Comparison of ENCODE assay signal across 15 mouse cellular contexts in genomic region chr3:84253655-84254519, GRCm38 (mm10). TPM values are rescaled to one million over a fixed set of nuclear protein-coding genes. Genes with fewer than 3 reads are reported as not detected.
A peak's percentile ranks its signal among the peaks of the same experiment; 100 is the strongest.
DNase-seq lines count a peak whose midpoint lies in the region; ATAC-seq and TF ChIP-seq lines count a peak whose summit lies in the region.
"Had no signal": no experiment of that assay in that cellular context is flagged by ENCODE, and none has a peak within 500 bp of the region (broad histone marks: within the 10 kb centered on the region; RNA-seq: fewer than 3 reads in every experiment).

No protein-coding gene starts in this region.

- peak overlapping the region; percentile 51 for H3K27ac ChIP-seq in intestine, embryonic 14.5 days (ENCODE audit: low read depth)
- H3K27ac ChIP-seq in intestine, embryonic 16.5 days (ENCODE audit: low read length) = no peak overlapping the region
- peak overlapping the region; percentile 96 for H3K27ac ChIP-seq in forebrain, embryonic 14.5 days (ENCODE audit: low read depth, low read length)
- H3K27ac ChIP-seq in midbrain, embryonic 10.5 days (replicated peaks) = peak overlapping the region; percentile 73
- H3K27ac ChIP-seq in neural tube, embryonic 14.5 days (ENCODE audit: low read depth, low read length) = peak overlapping the region; percentile 79
- H3K27ac ChIP-seq in liver, postnatal 0 days (ENCODE audit: low read depth) = no peak overlapping the region
- H3K27ac ChIP-seq: macrophage had no signal

- peaks cover 17% of the 10 kb centered on the region for H3K4me1 ChIP-seq in intestine, embryonic 14.5 days (replicated peaks; ENCODE audit: control insufficient read depth, insufficient read depth, low read length)
- H3K4me1 ChIP-seq in intestine, embryonic 16.5 days (ENCODE audit: control insufficient read depth, insufficient read depth, low read length) = peaks cover 36% of the 10 kb centered on the region
- peaks cover 46% of the 10 kb centered on the region for H3K4me1 ChIP-seq in forebrain, embryonic 14.5 days (ENCODE audit: control insufficient read depth, insufficient read depth, low read length)
- peaks cover 52% of the 10 kb centered on the region for H3K4me1 ChIP-seq in midbrain, embryonic 10.5 days
- peaks cover 53% of the 10 kb centered on the region for H3K4me1 ChIP-seq in neural tube, embryonic 14.5 days (ENCODE audit: control insufficient read depth, insufficient read depth, low read length)
- peaks cover 14% of the 10 kb centered on the region for H3K4me1 ChIP-seq in liver, postnatal 0 days (ENCODE audit: insufficient read depth)

- no peak overlapping the region for H3K4me3 ChIP-seq in intestine, embryonic 14.5 days (ENCODE audit: low read depth, low read length)
- H3K4me3 ChIP-seq in intestine, embryonic 16.5 days (ENCODE audit: low read length) = no peak overlapping the region
- H3K4me3 ChIP-seq in forebrain, embryonic 14.5 days (ENCODE audit: low read depth, low read length) = no peak overlapping the region
- peak overlapping the region; percentile 18; the same call in 1 of the 2 replicates for H3K4me3 ChIP-seq in midbrain, embryonic 10.5 days
- no peak overlapping the region for H3K4me3 ChIP-seq in neural tube, embryonic 14.5 days (ENCODE audit: low read depth, low read length)
- no peak overlapping the region for H3K4me3 ChIP-seq in liver, postnatal 0 days (ENCODE audit: low read depth, low read length)
- H3K4me3 ChIP-seq: limb, embryonic 12.5 days had no signal

- no peak for TF ChIP-seq EP300 in liver, postnatal 0 days (IDR thresholded peaks at IDR 0.05; ENCODE audit: low read depth)

- ATAC-seq in intestine, embryonic 14.5 days (replicated peaks; ENCODE audit: low FRiP score, low TSS enrichment, low read depth) = no peak
- no peak for ATAC-seq in intestine, embryonic 16.5 days
- peak; percentile 24; the same call in 1 of the 2 replicates for ATAC-seq in forebrain, embryonic 14.5 days
- ATAC-seq in neural tube, embryonic 14.5 days (ENCODE audit: low read depth) = no peak
- no peak for ATAC-seq in liver, postnatal 0 days

- H3K4me2 ChIP-seq in intestine, embryonic 14.5 days (ENCODE audit: low read length) = no peak overlapping the region
- no peak overlapping the region for H3K4me2 ChIP-seq in intestine, embryonic 16.5 days (ENCODE audit: low read depth, low read length)
- peak overlapping the region; percentile 33 for H3K4me2 ChIP-seq in forebrain, embryonic 14.5 days (ENCODE audit: low read length)
- H3K4me2 ChIP-seq in neural tube, embryonic 14.5 days (ENCODE audit: low read depth, low read length) = 0 out of 2 replicates have a peak overlapping the region, but pooled peaks have one; percentile 6
- H3K4me2 ChIP-seq in liver, postnatal 0 days (ENCODE audit: low read depth, low read length) = no peak overlapping the region
- H3K4me2 ChIP-seq: limb, embryonic 12.5 days had no signal

- no peaks in the 10 kb centered on the region for H3K36me3 ChIP-seq in intestine, embryonic 14.5 days (ENCODE audit: control insufficient read depth, insufficient read depth, low read length)
- no peaks in the 10 kb centered on the region for H3K36me3 ChIP-seq in intestine, embryonic 16.5 days (ENCODE audit: control insufficient read depth, insufficient read depth, low read length)
- peaks cover 8% of the 10 kb centered on the region for H3K36me3 ChIP-seq in forebrain, embryonic 14.5 days (ENCODE audit: control insufficient read depth, insufficient read depth, low read length)
- peaks cover 21% of the 10 kb centered on the region for H3K36me3 ChIP-seq in midbrain, embryonic 10.5 days
- H3K36me3 ChIP-seq in neural tube, embryonic 14.5 days (ENCODE audit: control insufficient read depth, insufficient read depth, low read length) = no peaks in the 10 kb centered on the region
- no peaks in the 10 kb centered on the region for H3K36me3 ChIP-seq in liver, postnatal 0 days (replicated peaks; ENCODE audit: insufficient read depth, low read length)
- H3K36me3 ChIP-seq: limb, embryonic 12.5 days had no signal

- TF ChIP-seq CTCF in liver, postnatal 0 days (IDR thresholded peaks at IDR 0.05; ENCODE audit: low read depth) = no peak

- no peak overlapping the region for H3K9ac ChIP-seq in intestine, embryonic 14.5 days (ENCODE audit: low read length)
- H3K9ac ChIP-seq in intestine, embryonic 16.5 days (ENCODE audit: low read depth, low read length) = no peak overlapping the region
- H3K9ac ChIP-seq in forebrain, embryonic 14.5 days (ENCODE audit: low read length) = peak overlapping the region; percentile 45
- H3K9ac ChIP-seq in neural tube, embryonic 14.5 days (replicated peaks; ENCODE audit: low read depth, low read length) = no peak overlapping the region; the same call in 1 of the 2 replicates
- no peak overlapping the region for H3K9ac ChIP-seq in liver, postnatal 0 days (replicated peaks)
- H3K9ac ChIP-seq: limb, embryonic 12.5 days had no signal

- no peak for DNase-seq in intestine, embryonic 14.5 days (ENCODE audit: low spot score)
- DNase-seq in forebrain, embryonic 14.5 days (ENCODE audit: low spot score) = peak; percentile 79
- DNase-seq in midbrain, embryonic 10.5 days (ENCODE audit: low spot score) = no peak
- DNase-seq in heart, postnatal 25 days (ENCODE audit: low spot score) = no peak
- DNase-seq in liver, postnatal 0 days = no peak
- no peak for DNase-seq in frontal cortex, adult 2 months (ENCODE audit: extremely low spot score in 1 of 2, low spot score in 1 of 2)
- DNase-seq: adrenal gland, postnatal 10 days; cerebellum, postnatal 14 days; kidney, adult 11 months; kidney, postnatal 25 days; thymus, adult 18-20 months had no signal

- 66% methylated on average over 9 of the region's 9 CpGs for WGBS in intestine, embryonic 14.5 days
- WGBS in intestine, embryonic 16.5 days = 64% methylated on average over 9 of the region's 9 CpGs
- WGBS in forebrain, embryonic 14.5 days = 10% methylated on average over 9 of the region's 9 CpGs
- 34% methylated on average over 9 of the region's 9 CpGs for WGBS in midbrain, embryonic 10.5 days
- WGBS in neural tube, embryonic 14.5 days = 33% methylated on average over 9 of the region's 9 CpGs
- WGBS in liver, postnatal 0 days (ENCODE audit: insufficient replicate concordance) = 81% methylated on average over 9 of the region's 9 CpGs

- intact Hi-C loops in heart, postnatal 25 days (cut with DNase I) = no loop called here

- no peaks in the 10 kb centered on the region for H3K27me3 ChIP-seq in intestine, embryonic 14.5 days (replicated peaks; ENCODE audit: control insufficient read depth, insufficient read depth, low read length)
- H3K27me3 ChIP-seq in intestine, embryonic 16.5 days (replicated peaks; ENCODE audit: control insufficient read depth, insufficient read depth, low read length) = no peaks in the 10 kb centered on the region
- no peaks in the 10 kb centered on the region for H3K27me3 ChIP-seq in forebrain, embryonic 14.5 days (replicated peaks; ENCODE audit: control insufficient read depth, insufficient read depth, low read length)
- H3K27me3 ChIP-seq in midbrain, embryonic 10.5 days (ENCODE audit: low read depth, poor library complexity, severe bottlenecking) = peaks cover 24% of the 10 kb centered on the region
- no peaks in the 10 kb centered on the region for H3K27me3 ChIP-seq in neural tube, embryonic 14.5 days (ENCODE audit: control insufficient read depth, insufficient read depth, low read length)
- H3K27me3 ChIP-seq in liver, postnatal 0 days (ENCODE audit: insufficient read depth, low read length) = 0 out of 2 replicates have a peak, but pooled peaks cover 6% of the 10 kb centered on the region

- no peaks in the 10 kb centered on the region for H3K9me3 ChIP-seq in intestine, embryonic 14.5 days (ENCODE audit: control insufficient read depth, low read length)
- no peaks in the 10 kb centered on the region for H3K9me3 ChIP-seq in intestine, embryonic 16.5 days (ENCODE audit: control insufficient read depth, low read length)
- no peaks in the 10 kb centered on the region for H3K9me3 ChIP-seq in forebrain, embryonic 14.5 days (replicated peaks; ENCODE audit: control insufficient read depth, low read length)
- no peaks in the 10 kb centered on the region for H3K9me3 ChIP-seq in midbrain, embryonic 10.5 days (replicated peaks)
- H3K9me3 ChIP-seq in neural tube, embryonic 14.5 days (ENCODE audit: control insufficient read depth, low read length) = no peaks in the 10 kb centered on the region
- H3K9me3 ChIP-seq in liver, postnatal 0 days (ENCODE audit: low read length) = no peaks in the 10 kb centered on the region
- H3K9me3 ChIP-seq: limb, embryonic 12.5 days had no signal

RNA-seq across cellular contexts. Expression of gene Trim2, which starts 52.8 kb away (rescaled TPM):
- 58.1 and 60.4 TPM in 2 replicates for polyA plus RNA-seq in intestine, embryonic 14.5 days (2014; fragmentation: Nextera tagmentation; extraction: Ambion mirVana)
- polyA plus RNA-seq in intestine, embryonic 16.5 days (2015; fragmentation: Nextera tagmentation; extraction: Ambion mirVana) = 57.0 and 57.5 TPM in 2 replicates
- 117 and 162 TPM in 2 replicates for polyA plus RNA-seq in forebrain, embryonic 14.5 days (2014; fragmentation: Nextera tagmentation; extraction: Ambion mirVana)
- polyA plus RNA-seq in midbrain, embryonic 10.5 days (2016; fragmentation: Nextera tagmentation; extraction: Ambion mirVana) = 81.7 and 116 TPM in 2 replicates
- polyA plus RNA-seq in neural tube, embryonic 14.5 days (2014; fragmentation: Nextera tagmentation; extraction: Ambion mirVana) = 136 and 139 TPM in 2 replicates
- 1 to 10 TPM; 6.4 to 7.5 TPM for total RNA-seq in heart, postnatal 25 days (2021)
- polyA plus RNA-seq in liver, postnatal 0 days (2015; fragmentation: Nextera tagmentation; extraction: Ambion mirVana) = 2.7 and 2.9 TPM in 2 replicates
- polyA plus RNA-seq in frontal cortex, adult 2 months (2012; rRNA removed) = 94.3 and 106 TPM in 2 replicates

Comparison
In these comparisons a context has a peak if more than half of its experiments do, and no peak if none do; other contexts are left out.
1. H3K27ac ChIP-seq: peak in intestine, embryonic 14.5 days (single experiment), forebrain, embryonic 14.5 days (single experiment), midbrain, embryonic 10.5 days (single experiment) and neural tube, embryonic 14.5 days (single experiment); none in intestine, embryonic 16.5 days (single experiment) and liver, postnatal 0 days (single experiment).
2. H3K4me2 ChIP-seq: peak in forebrain, embryonic 14.5 days (single experiment) and neural tube, embryonic 14.5 days (single experiment); none in intestine, embryonic 14.5 days (single experiment), intestine, embryonic 16.5 days (single experiment) and liver, postnatal 0 days (single experiment).
3. RNA of gene Trim2, which starts 52.8 kb away (polyA plus RNA-seq): 136 to 139 TPM in neural tube, embryonic 14.5 days, 117 to 162 TPM in forebrain, embryonic 14.5 days, 94.3 to 106 TPM in frontal cortex, adult 2 months, 81.7 to 116 TPM in midbrain, embryonic 10.5 days, 58.1 to 60.4 TPM in intestine, embryonic 14.5 days and 57.0 to 57.5 TPM in intestine, embryonic 16.5 days; 2.7 to 2.9 TPM in liver, postnatal 0 days; every median in the first group is over 10 times any median in the second.